Mouse (Mus musculus): ENCODE measurements around the gene Jsrp1. TPM values are rescaled to one million over a fixed set of nuclear protein-coding genes. Genes with fewer than 3 reads are reported as not detected.

Jsrp1 gene
- total and polyA plus RNA-seq, 3 experiments, result 0.07 TPM; not detected in 2

DNA sequence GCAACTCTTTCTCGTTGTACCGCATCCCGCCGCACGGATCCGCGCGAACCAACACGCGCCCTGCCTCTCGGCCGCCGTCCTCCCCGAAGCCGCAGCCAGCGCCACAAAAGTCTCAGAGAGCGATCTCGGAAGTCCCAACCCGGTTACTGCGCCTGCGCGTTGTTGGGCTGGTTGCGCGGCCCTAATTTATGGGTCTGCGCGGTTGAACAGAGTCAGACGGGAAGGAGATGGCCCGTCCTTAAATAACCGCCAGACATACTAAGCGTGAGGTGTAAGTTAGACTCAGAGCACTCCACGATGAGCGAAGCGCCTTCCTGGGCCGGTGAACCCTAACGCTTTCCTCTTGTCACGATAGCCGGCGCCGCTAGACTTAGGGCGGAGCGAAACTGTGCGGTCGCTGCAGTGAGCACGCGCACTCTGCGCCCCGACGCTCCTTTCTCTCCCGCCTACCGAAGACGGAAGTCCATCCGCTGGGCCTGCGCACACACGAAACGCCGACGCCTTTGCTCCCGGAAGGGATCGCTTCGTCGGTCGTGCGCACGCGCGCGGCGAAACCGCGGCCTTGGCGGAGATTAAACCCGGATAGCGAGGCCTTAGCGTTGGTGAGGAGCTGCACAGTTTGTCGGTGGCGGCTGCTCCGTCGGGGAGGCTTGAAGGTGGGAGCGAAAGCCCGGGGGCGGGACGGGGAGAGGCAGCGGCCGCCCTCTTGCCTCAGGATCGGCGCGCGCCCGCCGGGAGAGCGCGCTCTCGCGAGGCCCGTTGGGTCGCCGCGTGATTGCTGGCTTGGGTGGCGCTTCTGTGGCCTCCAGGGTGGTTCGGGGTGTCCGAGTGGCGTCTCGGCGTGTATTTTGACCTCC, 14.9 kb downstream of the Jsrp1 start, which contains the start of the genes Sf3a2 and Plekhj1:
Sf3a2 (plus strand) TSS at position 49 of the 857 bp plus-strand sequence.
Plekhj1 (minus strand) TSS at position 477 of the 857 bp plus-strand sequence.
- DNase-seq (ENCODE audit: low spot score) (peak; percentile 96), ATAC-seq (ENCODE audit: extremely low read depth, insufficient number of reproducible peaks, low FRiP score, poor library complexity, severe bottlenecking) (peak; percentile 79)
- H3K27me3 ChIP-seq (ENCODE audit: insufficient read depth, low read length), result no peaks in the 10 kb centered on the region
- TF ChIP-seq GATA1 (IDR thresholded peaks at IDR 0.05; ENCODE audit: borderline replicate concordance, low read length) (no peak), TAL1 (conservative IDR thresholded peaks at IDR 0.05; ENCODE audit: low read depth, low read length) (no peak), POLR2AphosphoS5 (IDR thresholded peaks at IDR 0.05; ENCODE audit: insufficient replicate concordance, low read depth, low read length) (no peak), GATA2 (IDR thresholded peaks at IDR 0.05; ENCODE audit: borderline replicate concordance, low read depth, low read length) (no peak), CTCF (IDR thresholded peaks at IDR 0.05; ENCODE audit: low read depth, low read length) (no peak)
- peak within 1 kb of the TSS; percentile 86 for H3K4me3 ChIP-seq (ENCODE audit: low read depth, low read length)
- peaks cover 80% of the 10 kb centered on the region for H3K36me3 ChIP-seq (replicated peaks)
- H3K9me3 ChIP-seq (replicated peaks), result no peaks in the 10 kb centered on the region
- H3K4me1 ChIP-seq (ENCODE audit: insufficient read depth, low read depth, low read length), result peaks cover 72% of the 10 kb centered on the region

DNA sequence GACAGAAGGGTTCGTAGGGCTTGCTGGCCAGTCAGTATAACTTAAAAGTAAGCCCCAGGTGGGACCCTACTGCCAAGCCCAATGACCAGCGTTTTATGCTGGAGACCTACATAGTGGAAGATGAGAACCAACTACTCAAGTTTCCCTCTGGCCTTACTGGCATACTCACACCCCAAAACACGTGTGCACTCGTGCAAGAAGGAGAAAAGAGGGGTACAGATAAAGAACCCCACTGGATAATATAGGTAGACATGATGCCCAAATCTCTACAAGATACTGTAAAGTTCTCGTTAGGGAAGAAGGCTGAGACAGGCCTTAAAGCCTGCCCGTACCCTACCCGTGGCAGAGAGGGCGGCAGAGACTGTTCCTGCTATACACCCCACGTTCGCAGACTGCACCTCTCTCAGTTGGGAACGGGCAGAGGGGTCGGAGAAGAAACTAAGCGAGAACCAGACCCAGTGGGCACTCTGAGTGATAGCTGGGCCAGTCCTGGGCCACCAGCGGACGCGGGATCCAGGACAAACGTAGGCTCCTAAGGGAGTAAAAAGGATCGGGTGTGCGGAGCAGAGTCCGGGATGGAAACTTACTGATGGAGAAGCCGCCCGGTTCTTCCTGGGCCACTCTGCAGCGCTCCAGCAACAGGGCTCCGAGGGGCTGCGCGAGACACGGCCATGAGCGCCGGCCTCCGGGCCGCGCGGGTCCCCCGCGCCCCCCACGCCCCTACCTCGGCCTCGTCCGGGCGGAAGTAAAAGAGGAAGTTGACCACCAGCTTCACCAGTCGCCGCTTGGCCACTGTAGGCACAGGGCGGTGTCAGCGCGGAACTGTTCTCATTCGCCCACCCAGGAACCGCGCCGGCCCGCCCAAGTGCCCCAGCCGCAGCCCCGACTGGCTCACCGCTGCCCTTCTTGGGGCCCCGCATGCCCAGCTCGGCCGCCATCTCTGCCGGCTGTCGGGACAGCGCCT, 15.8 kb downstream of the Jsrp1 start:
- no peaks in the 10 kb centered on the region for H3K27me3 ChIP-seq (ENCODE audit: insufficient read depth, low read length)
- DNase-seq (ENCODE audit: low spot score), result peak; percentile 79
- H3K36me3 ChIP-seq (replicated peaks), result peaks cover 80% of the 10 kb centered on the region
- peak; percentile 23; the same call in 1 of the 2 replicates for ATAC-seq (ENCODE audit: extremely low read depth, insufficient number of reproducible peaks, low FRiP score, poor library complexity, severe bottlenecking)
- peaks cover 72% of the 10 kb centered on the region for H3K4me1 ChIP-seq (ENCODE audit: insufficient read depth, low read depth, low read length)
- peak overlapping the region; percentile 86 for H3K4me3 ChIP-seq (ENCODE audit: low read depth, low read length)
- H3K9me3 ChIP-seq (replicated peaks), result no peaks in the 10 kb centered on the region
- TF ChIP-seq POLR2AphosphoS5 (IDR thresholded peaks at IDR 0.05; ENCODE audit: insufficient replicate concordance, low read depth, low read length) (no peak; the same call in 1 of the 2 replicates), TAL1 (conservative IDR thresholded peaks at IDR 0.05; ENCODE audit: low read depth, low read length) (no peak), CTCF (IDR thresholded peaks at IDR 0.05; ENCODE audit: low read depth, low read length) (no peak)

DNA sequence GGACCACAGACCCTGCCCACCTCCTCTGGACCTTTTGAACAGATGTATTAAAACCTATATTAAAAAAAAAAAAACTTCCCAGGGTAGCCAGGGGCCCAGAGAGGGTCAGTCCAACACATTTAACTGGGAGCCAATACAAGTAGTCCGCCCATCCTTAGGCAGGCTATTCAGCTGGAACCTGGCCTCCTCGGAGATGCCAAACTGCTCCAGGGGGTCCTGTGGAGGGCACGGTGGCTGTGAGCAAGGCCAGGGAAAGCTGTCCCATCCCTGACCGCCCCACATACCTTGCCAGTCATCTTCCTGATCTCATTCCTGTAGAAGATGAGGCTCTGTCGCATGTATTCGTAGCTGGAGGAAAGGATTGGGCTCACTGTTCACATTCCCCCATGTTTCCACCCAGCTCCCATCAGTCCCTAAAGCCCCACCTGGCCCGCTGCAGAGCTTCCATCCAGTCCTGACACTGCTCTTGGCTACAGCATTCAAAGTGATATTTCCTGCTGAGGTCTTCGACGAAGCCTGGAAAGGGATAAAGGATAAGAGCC, 16.9 kb downstream of the Jsrp1 start:
- no peak for ATAC-seq (ENCODE audit: extremely low read depth, insufficient number of reproducible peaks, low FRiP score, poor library complexity, severe bottlenecking)
- Histone ChIP-seq H3K4me3 (ENCODE audit: low read depth, low read length) (peak overlapping the region; percentile 86; the same call in 1 of the 2 replicates), H3K4me1 (ENCODE audit: insufficient read depth, low read depth, low read length) (peaks cover 74% of the 10 kb centered on the region), H3K9me3 (replicated peaks) (no peaks in the 10 kb centered on the region), H3K36me3 (replicated peaks) (peaks cover 80% of the 10 kb centered on the region), H3K27me3 (ENCODE audit: insufficient read depth, low read length) (no peaks in the 10 kb centered on the region)
- TF ChIP-seq POLR2AphosphoS5 (IDR thresholded peaks at IDR 0.05; ENCODE audit: insufficient replicate concordance, low read depth, low read length), result no peak
- TF ChIP-seq GATA1 (IDR thresholded peaks at IDR 0.05; ENCODE audit: borderline replicate concordance, low read length), result no peak
- TF ChIP-seq TAL1 (conservative IDR thresholded peaks at IDR 0.05; ENCODE audit: low read depth, low read length), result no peak
- no peak for TF ChIP-seq CTCF (IDR thresholded peaks at IDR 0.05; ENCODE audit: low read depth, low read length)
- TF ChIP-seq GATA2 (IDR thresholded peaks at IDR 0.05; ENCODE audit: borderline replicate concordance, low read depth, low read length), result no peak
- DNase-seq (ENCODE audit: low spot score), result no peak

DNA sequence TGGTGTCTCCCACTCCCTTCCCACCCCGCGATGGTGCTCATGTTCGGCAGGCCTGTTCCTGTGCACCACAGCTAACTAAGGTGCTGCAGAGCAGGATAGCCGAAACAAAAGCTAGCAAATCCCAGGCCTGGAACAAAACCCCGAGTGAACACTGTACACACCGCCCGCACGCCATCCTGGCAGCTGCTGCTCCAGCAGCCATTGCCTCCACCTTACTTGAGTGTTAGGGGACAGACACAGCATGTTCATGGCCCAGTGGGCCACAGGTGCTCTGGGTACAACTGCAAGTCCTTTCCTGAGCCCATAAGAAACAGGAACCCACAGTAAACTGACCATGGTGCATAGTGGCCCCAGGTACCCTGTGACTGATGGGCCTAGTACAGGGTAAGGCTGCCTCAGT, 18.5 kb downstream of the Jsrp1 start:
- no peak for DNase-seq (ENCODE audit: low spot score)

DNA sequence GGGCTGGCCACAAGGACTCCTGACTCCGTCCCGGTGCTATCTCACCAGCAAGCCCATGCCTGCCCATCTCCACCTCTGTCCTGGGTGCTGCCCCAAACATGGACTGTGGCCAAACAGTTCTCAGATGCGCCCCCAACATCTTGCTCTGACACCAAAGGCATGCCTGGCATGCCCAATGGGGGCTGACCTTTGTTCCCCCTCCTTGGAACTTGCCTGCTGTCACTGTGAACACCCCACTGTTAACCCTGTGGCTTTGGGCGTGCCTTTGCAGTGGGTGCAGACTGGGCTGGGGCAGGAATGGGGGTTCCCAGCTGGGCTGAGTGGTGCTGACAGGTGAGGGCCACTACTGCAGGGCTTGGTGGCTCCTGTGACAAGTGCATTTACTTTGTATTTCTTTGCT, 19.5 kb downstream of the Jsrp1 start:
- ATAC-seq (ENCODE audit: extremely low read depth, insufficient number of reproducible peaks, low FRiP score, poor library complexity, severe bottlenecking), result no peak
- H3K9me3 ChIP-seq (replicated peaks), result no peaks in the 10 kb centered on the region
- peaks cover 69% of the 10 kb centered on the region for H3K4me1 ChIP-seq (ENCODE audit: insufficient read depth, low read depth, low read length)
- no peak for TF ChIP-seq TAL1 (conservative IDR thresholded peaks at IDR 0.05; ENCODE audit: low read depth, low read length)
- no peak for TF ChIP-seq GATA2 (IDR thresholded peaks at IDR 0.05; ENCODE audit: borderline replicate concordance, low read depth, low read length)
- no peak for TF ChIP-seq POLR2AphosphoS5 (IDR thresholded peaks at IDR 0.05; ENCODE audit: insufficient replicate concordance, low read depth, low read length)
- no peak for TF ChIP-seq CTCF (IDR thresholded peaks at IDR 0.05; ENCODE audit: low read depth, low read length)
- TF ChIP-seq GATA1 (IDR thresholded peaks at IDR 0.05; ENCODE audit: borderline replicate concordance, low read length), result no peak
- H3K36me3 ChIP-seq (replicated peaks), result peaks cover 86% of the 10 kb centered on the region
- DNase-seq (ENCODE audit: low spot score), result no peak
- no peaks in the 10 kb centered on the region for H3K27me3 ChIP-seq (ENCODE audit: insufficient read depth, low read length)
- peak overlapping the region; percentile 42; the same call in 1 of the 2 replicates for H3K4me3 ChIP-seq (ENCODE audit: low read depth, low read length)

More for the DNA sequence above, 18.5 kb downstream of the Jsrp1 start:
- TF ChIP-seq GATA1 (IDR thresholded peaks at IDR 0.05; ENCODE audit: borderline replicate concordance, low read length) (no peak), POLR2AphosphoS5 (IDR thresholded peaks at IDR 0.05; ENCODE audit: insufficient replicate concordance, low read depth, low read length) (no peak), TAL1 (conservative IDR thresholded peaks at IDR 0.05; ENCODE audit: low read depth, low read length) (no peak), GATA2 (IDR thresholded peaks at IDR 0.05; ENCODE audit: borderline replicate concordance, low read depth, low read length) (no peak), CTCF (IDR thresholded peaks at IDR 0.05; ENCODE audit: low read depth, low read length) (no peak)
- Histone ChIP-seq H3K9me3 (replicated peaks) (no peaks in the 10 kb centered on the region), H3K4me1 (ENCODE audit: insufficient read depth, low read depth, low read length) (peaks cover 69% of the 10 kb centered on the region), H3K36me3 (replicated peaks) (peaks cover 80% of the 10 kb centered on the region), H3K27me3 (ENCODE audit: insufficient read depth, low read length) (no peaks in the 10 kb centered on the region), H3K4me3 (ENCODE audit: low read depth, low read length) (peak overlapping the region; percentile 1; the same call in 1 of the 2 replicates)
- ATAC-seq (ENCODE audit: extremely low read depth, insufficient number of reproducible peaks, low FRiP score, poor library complexity, severe bottlenecking), result no peak

Measured in G1E (cell line).